Mouse (Mus musculus) heart, postnatal 25 days (tissue): Measurements from ENCODE around the gene Rps2. TPM values are rescaled to one million over a fixed set of nuclear protein-coding genes. Genes with fewer than 3 reads are reported as not detected.
"Not testable (repeated sequence)": the region's sequence is repeated elsewhere in the genome, so short reads cannot be mapped to it uniquely, and the experiment has no call there.

Source experiments
- DNase-seq: peaks from one replicate; pipeline ENCODE4 v3.0.0; 2022; ENCODE audit warnings: low spot score
- intact Hi-C: fragments of 180-260 bp; cut with DNase I; formaldehyde crosslinking; loops from one replicate; pipeline ENCODE4 v1.15.1; 2025
- total RNA-seq, 2 experiments: library from RNA; stranded (reverse); gene quantifications; 2 replicates each; pipeline ENCODE4 v1.2.3; 2021

Gene Rps2
- total RNA-seq, 2 experiments from 2014 or later, result 745 to 758 TPM

DNA sequence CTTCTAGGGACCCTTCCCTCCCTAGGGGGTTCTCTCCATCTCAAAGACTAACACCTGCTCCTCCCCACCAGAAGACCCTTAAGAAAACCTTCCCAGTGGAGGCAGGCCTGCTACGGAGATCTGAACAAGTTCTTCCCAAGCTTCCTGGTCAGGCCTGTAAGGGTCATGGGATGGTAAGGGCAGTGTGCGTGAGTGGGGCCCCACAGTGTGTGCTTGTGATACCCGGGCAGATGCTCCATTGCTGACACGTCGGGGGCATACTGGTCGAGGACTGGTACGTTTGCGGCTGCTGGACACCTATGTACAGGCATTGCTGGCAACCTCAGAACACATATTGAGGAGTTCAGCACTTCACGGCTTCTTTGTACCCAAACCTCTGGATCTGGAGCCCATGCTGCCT lies 19.2 kb upstream of the Rps2 start:
- DNase-seq, result no peak
- intact Hi-C loops, result no loop called here

DNA sequence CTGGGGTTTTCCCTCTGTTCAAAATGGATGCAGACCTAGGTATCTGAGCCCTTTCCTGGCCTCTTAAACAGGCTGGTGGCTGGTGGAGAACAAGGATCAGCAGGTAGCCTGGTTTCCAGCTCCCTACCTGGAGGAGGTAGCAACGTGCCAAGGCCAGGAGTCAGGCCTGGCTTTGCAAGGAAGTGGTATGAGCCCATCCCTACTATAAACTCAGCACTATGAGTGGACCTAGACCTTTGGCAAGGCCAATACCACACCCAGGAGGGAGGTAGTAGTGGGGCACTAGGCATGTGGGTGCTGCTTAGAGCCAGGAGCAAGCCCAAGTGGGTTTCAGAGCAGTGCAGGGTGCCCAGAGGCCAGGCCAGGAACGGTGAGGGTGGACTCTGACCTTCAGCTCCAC lies 18.4 kb upstream of the Rps2 start:
- intact Hi-C loops, result no loop called here

DNA sequence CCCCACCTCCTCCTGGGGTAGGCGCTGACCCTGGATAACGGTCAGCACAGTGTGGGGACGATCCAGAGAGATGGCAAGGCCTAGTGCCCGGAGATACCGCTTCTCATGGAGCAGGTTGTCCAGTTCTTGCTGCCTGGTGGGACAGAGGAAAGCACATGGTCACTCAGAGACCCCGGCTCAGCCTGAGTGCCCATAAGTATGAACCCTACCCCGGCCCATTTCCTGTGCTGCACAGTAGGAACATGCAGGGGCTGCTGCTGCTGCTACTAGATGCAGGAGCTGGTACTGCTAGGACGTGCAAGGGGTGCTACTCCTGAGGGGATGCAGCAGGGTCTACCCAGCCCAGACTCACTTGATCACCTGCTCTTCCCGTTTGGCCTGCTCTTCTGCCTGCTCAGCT lies 16.7 kb upstream of the Rps2 start:
- DNase-seq, result no peak
- intact Hi-C loops, result no loop called here

More for the DNA sequence above, 18.4 kb upstream of the Rps2 start:
- DNase-seq, result no peak

DNA sequence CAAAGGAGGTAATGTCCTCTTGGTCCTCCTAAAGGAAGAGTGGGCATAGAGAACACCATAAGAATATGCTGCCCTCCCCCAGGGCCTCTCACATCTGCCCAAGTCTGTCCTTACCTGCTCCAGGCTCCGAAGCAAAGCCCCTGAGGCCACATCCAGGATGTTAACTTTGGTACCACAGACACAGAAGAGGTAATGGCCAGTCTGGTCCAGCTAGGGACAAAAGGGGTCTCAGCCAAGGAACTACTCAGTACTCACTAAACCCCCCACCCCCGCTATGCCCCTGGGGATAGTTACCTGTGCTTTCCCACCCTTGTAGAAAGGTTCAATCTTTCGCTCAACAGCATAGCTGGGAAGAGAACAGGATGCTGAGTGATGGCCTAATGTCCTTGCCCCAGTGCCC lies 12.1 kb upstream of the Rps2 start:
- no peak for DNase-seq
- intact Hi-C loops, result no loop called here

- intact Hi-C loops, result loop anchor here (1.0 kb wide), 1 partner anchor 31 kb away; no protein-coding TSS in a partner anchor
- peak; percentile 85 for DNase-seq
These were observed 10.7 kb upstream of the Rps2 start, which contains the start of gene Tbl3 for GRCm38 (mm10) chr17:24706982-24707800. Tbl3 (minus strand) TSS chr17:24707660.

- DNase-seq, result no peak
- intact Hi-C loops, result loop anchor here (1.0 kb wide), 1 partner anchor 32 kb away; no protein-coding TSS in a partner anchor
These were observed 10.0 kb upstream of the Rps2 start for GRCm38 (mm10) chr17:24707801-24708425.

DNA sequence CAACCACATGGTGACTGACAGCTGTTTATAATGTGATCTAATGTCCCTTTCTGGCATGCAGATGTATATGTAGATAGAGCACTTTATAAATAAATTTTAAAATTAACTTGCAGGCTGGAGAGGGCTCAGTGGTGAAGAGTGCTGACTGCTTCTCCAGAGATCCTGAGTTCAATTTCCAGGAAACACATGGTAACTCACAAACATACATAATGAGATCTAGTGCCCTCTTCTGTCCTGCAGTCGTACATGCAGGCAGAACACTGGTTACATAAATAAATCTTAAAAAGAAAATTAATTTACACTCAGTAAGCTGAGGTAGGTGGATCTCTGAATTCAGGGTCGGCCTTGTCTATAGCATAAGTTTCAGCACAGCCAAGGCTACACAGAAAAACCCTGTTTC lies 9.3 kb upstream of the Rps2 start:
- intact Hi-C loops, result no loop called here
- no peak for DNase-seq

- intact Hi-C loops, result loop anchor here (5.0 kb wide), 1 partner anchor 188 kb away; the partner anchor contains the start of gene Traf7
- no peak for DNase-seq
These were observed 2.4 kb upstream of the Rps2 start for GRCm38 (mm10) chr17:24715556-24715955.

- DNase-seq, result no peak
- intact Hi-C loops, result loop anchor here (5.0 kb wide), 1 partner anchor 189 kb away; the partner anchor contains the start of gene Traf7
These were observed 1.7 kb upstream of the Rps2 start for GRCm38 (mm10) chr17:24716166-24716682.

DNA sequence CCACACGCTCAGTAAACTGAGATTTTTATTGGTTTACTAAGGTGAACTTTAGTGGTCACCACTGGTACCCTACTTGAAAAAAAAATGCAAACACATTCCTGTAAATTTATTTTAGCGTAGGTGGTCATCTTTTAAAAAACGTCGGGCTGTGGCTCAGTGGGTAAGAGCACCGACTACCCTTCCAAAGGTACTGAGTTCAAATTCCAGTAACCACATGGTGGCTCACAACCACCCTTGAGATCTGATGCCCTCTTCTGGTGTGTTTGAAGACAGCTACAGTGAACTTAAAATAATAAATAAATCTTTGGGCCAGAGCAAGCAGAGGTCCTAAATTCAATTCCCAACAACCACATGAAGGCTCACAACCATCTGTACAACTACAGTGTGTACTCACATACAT lies 1.0 kb downstream of the Rps2 start:
- intact Hi-C loops, result loop anchor here (5.0 kb wide), 1 partner anchor 192 kb away; the partner anchor contains the start of gene Traf7

GRCm38 (mm10) chr17:24719494-24720222 lies 1.7 kb downstream of the Rps2 start:
- intact Hi-C loops, result loop anchor here (5.0 kb wide), 1 partner anchor 192 kb away; the partner anchor contains the start of gene Traf7
- DNase-seq, result peak; percentile 97

More for the DNA sequence above, 1.0 kb downstream of the Rps2 start:
- not testable (repeated sequence) for DNase-seq

DNA sequence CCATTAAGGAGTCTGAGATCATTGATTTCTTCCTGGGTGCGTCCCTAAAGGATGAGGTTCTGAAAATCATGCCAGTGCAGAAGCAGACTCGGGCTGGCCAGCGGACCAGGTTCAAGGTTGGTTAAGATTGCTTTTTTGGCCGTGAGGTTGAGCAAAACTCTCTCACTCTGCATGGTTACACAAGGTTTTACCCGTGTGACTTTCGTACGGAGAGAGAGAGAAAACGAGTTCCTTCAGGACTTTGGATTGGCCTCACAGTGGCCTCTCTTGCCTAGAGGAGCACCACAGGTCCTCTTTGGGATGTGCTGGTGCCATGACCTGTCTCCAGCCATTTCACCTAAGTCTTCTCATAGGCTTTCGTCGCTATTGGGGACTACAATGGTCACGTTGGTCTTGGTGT lies 2.7 kb downstream of the Rps2 start:
- intact Hi-C loops, DNase-seq: not testable (repeated sequence)

- intact Hi-C loops, DNase-seq: not testable (repeated sequence)
These were observed 3.6 kb downstream of the Rps2 start for GRCm38 (mm10) chr17:24721383-24721955.

- intact Hi-C loops, result no loop called here
- DNase-seq, result no peak
These were observed 4.5 kb downstream of the Rps2 start for GRCm38 (mm10) chr17:24722220-24722924.

DNA sequence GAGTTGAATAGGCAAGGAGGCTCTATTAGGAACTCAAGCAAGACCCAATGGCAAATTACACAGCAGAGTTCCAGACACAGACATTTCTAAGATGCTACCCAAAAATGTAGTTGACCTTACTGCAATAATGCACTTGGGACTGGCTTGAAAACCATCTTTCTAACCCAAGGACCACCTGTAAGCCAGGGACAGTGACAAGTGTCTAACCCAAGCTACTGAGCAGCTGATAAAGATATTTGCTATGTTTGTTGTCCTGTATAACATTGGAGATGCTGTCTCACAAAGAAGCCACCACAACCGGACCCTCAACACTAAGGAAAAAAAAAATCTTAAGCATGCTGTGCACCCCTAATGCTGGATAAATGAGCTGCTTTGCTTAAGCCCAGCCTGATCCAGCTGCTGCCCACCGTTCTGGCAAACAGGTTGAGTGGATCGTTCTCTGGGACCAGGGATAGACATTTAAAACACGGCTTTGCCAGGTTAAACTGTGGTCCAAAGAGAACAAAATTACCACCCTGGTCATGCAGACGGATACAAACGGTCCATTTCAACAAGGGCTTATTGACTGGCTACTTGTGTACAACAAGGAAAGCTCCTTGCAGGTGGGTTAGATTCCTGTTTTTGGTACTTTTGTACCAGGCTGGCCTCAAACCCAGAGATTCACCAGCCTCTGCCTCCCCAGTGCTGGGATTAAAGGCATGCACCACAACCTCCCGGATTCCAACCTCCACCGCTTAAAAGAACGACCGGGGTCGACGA lies 5.4 kb downstream of the Rps2 start:
- DNase-seq, result no peak
- intact Hi-C loops, result no loop called here

- DNase-seq, result no peak
- intact Hi-C loops, result no loop called here
These were observed 5.9 kb downstream of the Rps2 start for GRCm38 (mm10) chr17:24723881-24724180.

DNA sequence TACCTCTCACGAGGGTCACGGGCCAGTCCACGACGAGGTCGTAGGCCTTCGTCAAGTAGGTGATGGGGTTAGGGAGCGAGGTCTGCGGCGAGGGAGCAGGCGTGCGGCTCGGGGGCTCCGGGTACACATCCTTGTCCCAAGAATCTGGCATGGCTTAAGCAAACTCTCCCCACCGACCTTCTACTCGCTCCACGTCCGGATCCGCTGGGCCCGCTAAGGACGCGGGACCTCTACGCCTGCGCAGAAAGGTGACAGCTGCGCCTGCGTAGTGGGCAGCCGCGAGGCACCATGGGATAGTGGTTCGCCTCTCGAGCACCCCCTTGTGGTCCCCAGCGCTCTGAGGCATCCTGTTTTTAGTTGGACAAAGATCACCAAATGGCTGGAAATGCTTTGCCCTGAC lies 6.3 kb downstream of the Rps2 start, which contains the start of gene Ndufb10:
Ndufb10 (minus strand) TSS at position 295 of the 400 bp plus-strand sequence.
- peak; percentile 90 for DNase-seq
- intact Hi-C loops, result no loop called here

GRCm38 (mm10) chr17:24725637-24726390 lies 7.9 kb downstream of the Rps2 start:
- intact Hi-C loops, result no loop called here
- no peak for DNase-seq
